Mouse (Mus musculus): ENCODE data around the gene Cdhr1. TPM values are rescaled to one million over a fixed set of nuclear protein-coding genes. Genes with fewer than 3 reads are reported as not detected.
"Not testable (repeated sequence)": the region's sequence is repeated elsewhere in the genome, so short reads cannot be mapped to it uniquely, and the experiment has no call there.

Gene Cdhr1
- 0.25 and 0.33 TPM in 2 replicates for polyA plus RNA-seq (2015; fragmentation: Nextera tagmentation; extraction: Ambion mirVana)

GRCm38 (mm10) chr14:37097956-37098530 is at the start of gene Cdhr1:
TSS of gene Cdhr1 (minus strand) at chr14:37098347.
- ATAC-seq (ENCODE audit: low FRiP score, low TSS enrichment) = no peak
- Histone ChIP-seq H3K4me3 (ENCODE audit: low read depth, low read length) (0 out of 2 replicates have a peak within 1 kb of the TSS, but pooled peaks have one; percentile 2), H3K9ac (ENCODE audit: low read length) (no peak within 1 kb of the TSS), H3K9me3 (ENCODE audit: control insufficient read depth, low read length) (no peaks in the 10 kb centered on the region), H3K4me2 (replicated peaks; ENCODE audit: low read depth) (peak within 1 kb of the TSS; percentile 38), H3K27me3 (ENCODE audit: control insufficient read depth, insufficient read depth, low read length) (no peaks in the 10 kb centered on the region), H3K27ac (replicated peaks) (no peak within 1 kb of the TSS), H3K36me3 (ENCODE audit: control insufficient read depth, insufficient read depth, low read length) (no peaks in the 10 kb centered on the region), H3K4me1 (replicated peaks; ENCODE audit: control insufficient read depth, insufficient read depth) (no peaks in the 10 kb centered on the region)
- WGBS = under 1% methylated on average over 30 of the region's 30 CpGs
- peak; percentile 16 for DNase-seq (ENCODE audit: low spot score)
- no peak for TF ChIP-seq EP300 (optimal IDR thresholded peaks at IDR 0.05)
- TF ChIP-seq CTCF (IDR thresholded peaks at IDR 0.05; ENCODE audit: low read depth) = no peak

GRCm38 (mm10) chr14:37139051-37139710 is 41.0 kb upstream of the Cdhr1 start:
- Histone ChIP-seq H3K27me3 (ENCODE audit: control insufficient read depth, insufficient read depth, low read length) (no peaks in the 10 kb centered on the region), H3K9me3 (ENCODE audit: control insufficient read depth, low read length) (no peaks in the 10 kb centered on the region), H3K9ac (ENCODE audit: low read length) (no peak overlapping the region), H3K4me3 (ENCODE audit: low read depth, low read length) (no peak overlapping the region), H3K36me3 (ENCODE audit: control insufficient read depth, insufficient read depth, low read length) (no peaks in the 10 kb centered on the region), H3K4me1 (replicated peaks; ENCODE audit: control insufficient read depth, insufficient read depth) (no peaks in the 10 kb centered on the region), H3K4me2 (replicated peaks; ENCODE audit: low read depth) (no peak overlapping the region), H3K27ac (replicated peaks) (no peak overlapping the region)
- TF ChIP-seq EP300 (optimal IDR thresholded peaks at IDR 0.05) = no peak
- ATAC-seq (ENCODE audit: low FRiP score, low TSS enrichment) = no peak
- WGBS = 80% methylated on average over 8 of the region's 8 CpGs
- DNase-seq (ENCODE audit: low spot score) = no peak

GRCm38 (mm10) chr14:37137596-37137995 is 39.4 kb upstream of the Cdhr1 start:
- 70% methylated on average over 2 of the region's 3 CpGs for WGBS
- ATAC-seq (ENCODE audit: low FRiP score, low TSS enrichment); H3K9ac ChIP-seq (ENCODE audit: low read length); H3K36me3 ChIP-seq (ENCODE audit: control insufficient read depth, insufficient read depth, low read length); H3K4me1 ChIP-seq (replicated peaks; ENCODE audit: control insufficient read depth, insufficient read depth); DNase-seq (ENCODE audit: low spot score); H3K27ac ChIP-seq (replicated peaks); H3K4me3 ChIP-seq (ENCODE audit: low read depth, low read length); H3K9me3 ChIP-seq (ENCODE audit: control insufficient read depth, low read length); H3K27me3 ChIP-seq (ENCODE audit: control insufficient read depth, insufficient read depth, low read length); H3K4me2 ChIP-seq (replicated peaks; ENCODE audit: low read depth): not testable (repeated sequence)
- TF ChIP-seq CTCF (IDR thresholded peaks at IDR 0.05; ENCODE audit: low read depth) = peak; percentile 12; the same call in 1 of the 2 replicates

- no peak overlapping the region for H3K9ac ChIP-seq (ENCODE audit: low read length)
- no peak overlapping the region for H3K4me3 ChIP-seq (ENCODE audit: low read depth, low read length)
- H3K4me2 ChIP-seq (replicated peaks; ENCODE audit: low read depth) = no peak overlapping the region
- no peak for TF ChIP-seq EP300 (optimal IDR thresholded peaks at IDR 0.05)
- no peak for TF ChIP-seq CTCF (IDR thresholded peaks at IDR 0.05; ENCODE audit: low read depth)
- DNase-seq (ENCODE audit: low spot score) (no peak), ATAC-seq (ENCODE audit: low FRiP score, low TSS enrichment) (no peak)
- H3K9me3 ChIP-seq (ENCODE audit: control insufficient read depth, low read length) = no peaks in the 10 kb centered on the region
- H3K27me3 ChIP-seq (ENCODE audit: control insufficient read depth, insufficient read depth, low read length) = no peaks in the 10 kb centered on the region
- H3K36me3 ChIP-seq (ENCODE audit: control insufficient read depth, insufficient read depth, low read length) = 0 out of 2 replicates have a peak, but pooled peaks cover 2% of the 10 kb centered on the region
- H3K27ac ChIP-seq (replicated peaks) = no peak overlapping the region
- H3K4me1 ChIP-seq (replicated peaks; ENCODE audit: control insufficient read depth, insufficient read depth) = no peaks in the 10 kb centered on the region
- 75% methylated on average over 4 of the region's 4 CpGs for WGBS
These were observed 38.0 kb upstream of the Cdhr1 start for GRCm38 (mm10) chr14:37136110-37136509.

DNA sequence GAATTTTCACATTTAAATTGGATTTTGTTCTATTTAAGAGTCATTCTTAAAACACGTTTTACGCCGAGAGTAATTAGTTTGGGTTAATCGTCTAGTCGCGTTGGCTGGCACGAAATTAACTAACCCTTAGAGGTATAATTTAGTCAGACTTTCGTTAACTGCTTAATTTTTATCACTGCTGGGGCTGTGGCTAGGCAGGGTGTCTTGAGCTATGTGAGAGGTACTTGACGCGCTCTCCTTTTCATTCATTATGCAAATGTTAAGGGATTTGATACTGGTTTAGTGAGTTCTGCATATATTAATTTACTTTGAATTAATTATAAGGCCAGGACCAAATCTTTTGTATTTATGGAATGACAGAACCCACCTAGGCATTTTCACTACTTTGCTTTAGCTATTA is 37.5 kb upstream of the Cdhr1 start:
- Histone ChIP-seq H3K4me3 (ENCODE audit: low read depth, low read length) (peak overlapping the region; percentile 86), H3K4me1 (replicated peaks; ENCODE audit: control insufficient read depth, insufficient read depth) (no peaks in the 10 kb centered on the region), H3K27ac (replicated peaks) (peak overlapping the region; percentile 71; the same call in 1 of the 2 replicates), H3K9me3 (ENCODE audit: control insufficient read depth, low read length) (no peaks in the 10 kb centered on the region), H3K4me2 (replicated peaks; ENCODE audit: low read depth) (peak overlapping the region; percentile 60), H3K9ac (ENCODE audit: low read length) (peak overlapping the region; percentile 65), H3K36me3 (ENCODE audit: control insufficient read depth, insufficient read depth, low read length) (0 out of 2 replicates have a peak, but pooled peaks cover 5% of the 10 kb centered on the region), H3K27me3 (ENCODE audit: control insufficient read depth, insufficient read depth, low read length) (no peaks in the 10 kb centered on the region)
- TF ChIP-seq CTCF (IDR thresholded peaks at IDR 0.05; ENCODE audit: low read depth) (no peak), EP300 (optimal IDR thresholded peaks at IDR 0.05) (no peak)
- ATAC-seq (ENCODE audit: low FRiP score, low TSS enrichment) (no peak), DNase-seq (ENCODE audit: low spot score) (no peak)
- WGBS = 3% methylated on average over 10 of the region's 10 CpGs

DNA sequence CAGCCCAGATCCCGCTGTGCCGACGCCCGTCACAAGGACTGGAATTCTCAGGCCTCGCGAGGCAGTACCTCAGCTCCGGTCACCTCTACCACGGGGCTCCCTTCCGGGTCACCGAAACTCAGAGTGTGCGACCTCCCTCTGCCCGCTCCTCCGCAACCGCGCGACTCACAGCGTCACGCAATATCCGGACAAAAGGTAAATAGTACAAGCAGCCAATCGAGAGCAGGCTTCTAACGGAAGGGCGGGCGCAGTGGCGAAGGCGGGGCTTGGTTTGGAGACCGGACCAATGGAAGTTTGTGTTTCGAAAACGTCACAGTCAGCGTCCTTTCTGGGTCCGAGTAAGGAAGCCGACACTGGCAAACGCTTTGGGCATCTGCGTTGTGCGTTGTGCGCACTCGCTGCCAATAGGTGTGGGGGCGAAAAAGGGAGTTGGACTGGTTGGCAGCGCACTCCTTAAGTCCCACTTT is 37.0 kb upstream of the Cdhr1 start, which contains the start of gene Ghitm:
Gene Ghitm, minus strand, starts transcription at position 146 of the 467 bp plus-strand sequence.
- Histone ChIP-seq H3K4me3 (ENCODE audit: low read depth, low read length) (peak within 1 kb of the TSS; percentile 86), H3K27me3 (ENCODE audit: control insufficient read depth, insufficient read depth, low read length) (no peaks in the 10 kb centered on the region), H3K36me3 (ENCODE audit: control insufficient read depth, insufficient read depth, low read length) (0 out of 2 replicates have a peak, but pooled peaks cover 5% of the 10 kb centered on the region), H3K9me3 (ENCODE audit: control insufficient read depth, low read length) (no peaks in the 10 kb centered on the region), H3K4me2 (replicated peaks; ENCODE audit: low read depth) (peak within 1 kb of the TSS; percentile 68), H3K4me1 (replicated peaks; ENCODE audit: control insufficient read depth, insufficient read depth) (no peaks in the 10 kb centered on the region), H3K9ac (ENCODE audit: low read length) (peak within 1 kb of the TSS; percentile 92), H3K27ac (replicated peaks) (peak within 1 kb of the TSS; percentile 92)
- ATAC-seq (ENCODE audit: low FRiP score, low TSS enrichment) (peak; percentile 100), DNase-seq (ENCODE audit: low spot score) (peak; percentile 97)
- no peak for TF ChIP-seq EP300 (optimal IDR thresholded peaks at IDR 0.05)
- TF ChIP-seq CTCF (IDR thresholded peaks at IDR 0.05; ENCODE audit: low read depth) = 0 out of 2 replicates have a peak, but pooled peaks have one; percentile 1
- WGBS = 1% methylated on average over 38 of the region's 38 CpGs

Measured in stomach, postnatal 0 days (tissue).